Mouse (Mus musculus) erythroblast, adult 5-6 weeks (primary cell): ENCODE data around the gene Gm10160. TPM values are rescaled to one million over a fixed set of nuclear protein-coding genes. Genes with fewer than 3 reads are reported as not detected.

Experiments
- ATAC-seq: replicated peaks from 2 replicates; pipeline ENCODE4 v1.8.0; 2016; ENCODE audit warnings: moderate number of reproducible peaks, mild to moderate bottlenecking, moderate TSS enrichment, inconsistent platforms; ENCODE audit not compliant: poor library complexity, low FRiP score, severe bottlenecking
- total RNA-seq, 2 experiments: library from RNA; stranded (forward) in 1 of 2; stranded (reverse) in 1 of 2; fragments of 150-400 nt in 1 of 2; fragments of 200-764, 138-1000 nt in 1 of 2; gene quantifications; 2 replicates each; pipeline versions ENCODE4 v1.2.3 to v1.2.4; 2015 to 2017; ENCODE audit warnings: low replicate concordance in 2 of 2

Gene Gm10160
- total RNA-seq (2015; ENCODE audit: low replicate concordance), result not detected in 2 replicates
- total RNA-seq (2017; ENCODE audit: low replicate concordance), result not detected in 2 replicates

GRCm38 (mm10) chr7:81855694-81856093 lies at the start of gene Gm10160:
Gene Gm10160 (minus strand): TSS chr7:81855794.
- no peak for ATAC-seq

GRCm38 (mm10) chr7:81904926-81905325 lies 49.3 kb upstream of the Gm10160 start:
- ATAC-seq, result no peak

GRCm38 (mm10) chr7:81904094-81904493 lies 48.5 kb upstream of the Gm10160 start:
- no peak for ATAC-seq

GRCm38 (mm10) chr7:81899361-81899760 lies 43.8 kb upstream of the Gm10160 start:
- no peak for ATAC-seq

GRCm38 (mm10) chr7:81885128-81885527 lies 29.5 kb upstream of the Gm10160 start:
- ATAC-seq, result no peak

GRCm38 (mm10) chr7:81881600-81881999 lies 26.0 kb upstream of the Gm10160 start:
- ATAC-seq, result no peak

- ATAC-seq, result no peak
Observed at GRCm38 (mm10) chr7:81880797-81881196, 25.2 kb upstream of the Gm10160 start.

- no peak for ATAC-seq
Observed at GRCm38 (mm10) chr7:81880286-81880685, 24.7 kb upstream of the Gm10160 start.

- no peak for ATAC-seq
Observed at GRCm38 (mm10) chr7:81875372-81875771, 19.8 kb upstream of the Gm10160 start.

- no peak for ATAC-seq
Observed at GRCm38 (mm10) chr7:81874636-81875035, 19.0 kb upstream of the Gm10160 start.

- ATAC-seq, result no peak
Observed at GRCm38 (mm10) chr7:81873807-81874206, 18.2 kb upstream of the Gm10160 start.

GRCm38 (mm10) chr7:81872493-81873013 lies 17.0 kb upstream of the Gm10160 start:
- ATAC-seq, result no peak

- peak; percentile 82 for ATAC-seq
Observed at GRCm38 (mm10) chr7:81868158-81868557, 12.6 kb upstream of the Gm10160 start.

- no peak for ATAC-seq
Observed at GRCm38 (mm10) chr7:81867231-81867930, 11.8 kb upstream of the Gm10160 start.

GRCm38 (mm10) chr7:81865937-81866336 lies 10.3 kb upstream of the Gm10160 start:
- no peak for ATAC-seq

- no peak for ATAC-seq
Observed at GRCm38 (mm10) chr7:81864552-81864951, 9.0 kb upstream of the Gm10160 start.

GRCm38 (mm10) chr7:81862587-81863583 lies 7.3 kb upstream of the Gm10160 start:
- ATAC-seq, result no peak

- ATAC-seq, result no peak
Observed at GRCm38 (mm10) chr7:81861921-81862320, 6.3 kb upstream of the Gm10160 start.

GRCm38 (mm10) chr7:81861461-81861860 lies 5.9 kb upstream of the Gm10160 start:
- no peak for ATAC-seq

GRCm38 (mm10) chr7:81860996-81861395 lies 5.4 kb upstream of the Gm10160 start:
- no peak for ATAC-seq
